Mouse (Mus musculus) megakaryocyte-erythroid progenitor cell, adult 5-6 weeks (primary cell): ENCODE measurements around the gene Pde4c. TPM values are rescaled to one million over a fixed set of nuclear protein-coding genes. Genes with fewer than 3 reads are reported as not detected.
A peak's percentile ranks its signal among the peaks of the same experiment; 100 is the strongest.

Source experiments
- ATAC-seq: replicated peaks from 2 replicates; pipeline ENCODE4 v1.8.0; 2016; ENCODE audit warnings: mild to moderate bottlenecking, inconsistent platforms; ENCODE audit not compliant: severe bottlenecking, poor library complexity, low FRiP score, low TSS enrichment
- total RNA-seq, 2 experiments: library from RNA; stranded (forward) in 1 of 2; stranded (reverse) in 1 of 2; fragments of 200-1000, 215-1000 nt in 1 of 2; fragments of >200 nt in 1 of 2; fragmentation: Nextera tagmentation in 1 of 2; gene quantifications; 2 replicates each; pipeline ENCODE4 v1.2.3; 2014 to 2017

Gene Pde4c
- total RNA-seq, 2 experiments from 2014 or later, result 0.28 TPM; not detected in 1

DNA sequence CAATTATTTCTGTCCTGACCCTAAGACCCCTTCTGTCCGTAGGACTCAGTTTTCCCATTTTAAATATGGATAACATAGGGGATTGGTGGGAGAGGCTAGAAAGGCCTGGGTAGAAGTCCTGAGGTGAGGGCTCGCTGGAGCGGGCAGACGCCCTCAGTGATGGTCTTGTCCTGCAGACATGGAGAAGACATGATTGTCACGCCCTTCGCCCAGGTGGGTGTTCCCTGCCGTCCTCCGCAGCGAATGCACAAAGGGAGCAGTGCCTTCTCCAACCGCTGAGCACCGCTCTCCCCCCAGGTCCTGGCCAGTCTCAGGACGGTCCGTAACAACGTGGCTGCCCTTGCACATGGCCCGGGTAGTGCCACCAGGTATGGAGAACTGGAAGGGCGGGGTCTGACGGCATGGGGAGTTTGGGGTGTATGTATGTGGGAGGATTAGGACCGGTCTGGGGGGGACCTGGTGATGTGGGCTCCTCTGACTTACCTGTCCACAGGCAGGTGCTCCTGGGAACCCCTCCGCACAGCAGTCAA lies 22.2 kb downstream of the Pde4c start:
- no peak for ATAC-seq

DNA sequence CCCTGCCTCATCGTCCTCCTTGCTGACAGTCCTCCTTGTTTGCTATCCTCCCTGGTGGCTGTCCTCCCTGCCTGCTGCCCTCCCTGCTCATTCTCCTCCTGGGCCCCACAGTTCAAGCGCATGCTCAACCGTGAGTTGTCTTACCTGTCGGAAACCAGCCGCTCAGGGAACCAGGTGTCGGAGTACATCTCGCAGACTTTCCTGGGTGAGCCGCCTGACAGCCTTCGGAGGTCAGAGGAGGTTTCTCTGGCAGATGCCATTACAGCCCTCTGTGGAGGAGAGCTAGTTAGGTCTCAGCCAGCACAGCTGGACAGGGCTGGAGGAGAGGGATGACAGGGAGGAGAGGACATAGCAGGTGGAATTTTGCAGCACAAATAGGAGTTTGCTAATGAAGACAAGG lies 23.2 kb downstream of the Pde4c start:
- ATAC-seq, result no peak

DNA sequence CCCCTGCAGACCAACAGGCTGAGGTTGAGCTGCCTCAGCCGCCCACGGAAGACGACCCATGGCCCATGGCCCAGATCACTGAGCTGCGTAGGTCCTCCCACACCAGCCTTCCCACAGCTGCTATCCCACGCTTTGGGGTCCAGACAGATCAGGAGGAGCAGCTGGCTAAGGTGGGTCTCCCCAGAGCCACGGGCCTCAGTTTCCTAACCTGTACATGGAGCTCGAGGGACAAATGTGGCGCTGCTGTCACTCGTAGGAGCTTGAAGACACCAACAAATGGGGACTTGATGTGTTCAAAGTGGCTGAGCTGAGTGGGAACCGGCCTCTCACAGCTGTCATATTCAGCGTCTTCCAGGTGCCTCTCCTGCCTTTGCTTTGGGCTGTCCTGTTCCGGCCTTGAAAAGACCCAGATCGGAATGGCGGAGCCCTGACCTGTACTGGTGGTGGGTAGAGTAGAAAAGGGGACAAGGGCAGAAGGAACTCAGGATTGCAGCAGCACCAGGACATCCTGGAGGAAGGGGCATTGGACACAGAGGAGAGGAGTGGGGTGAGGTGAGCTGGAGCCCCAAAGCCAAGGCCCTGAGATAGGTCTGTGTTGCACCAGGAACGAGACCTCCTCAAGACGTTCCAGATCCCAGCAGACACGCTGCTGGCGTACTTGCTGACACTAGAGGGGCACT lies 23.8 kb downstream of the Pde4c start:
- no peak for ATAC-seq

DNA sequence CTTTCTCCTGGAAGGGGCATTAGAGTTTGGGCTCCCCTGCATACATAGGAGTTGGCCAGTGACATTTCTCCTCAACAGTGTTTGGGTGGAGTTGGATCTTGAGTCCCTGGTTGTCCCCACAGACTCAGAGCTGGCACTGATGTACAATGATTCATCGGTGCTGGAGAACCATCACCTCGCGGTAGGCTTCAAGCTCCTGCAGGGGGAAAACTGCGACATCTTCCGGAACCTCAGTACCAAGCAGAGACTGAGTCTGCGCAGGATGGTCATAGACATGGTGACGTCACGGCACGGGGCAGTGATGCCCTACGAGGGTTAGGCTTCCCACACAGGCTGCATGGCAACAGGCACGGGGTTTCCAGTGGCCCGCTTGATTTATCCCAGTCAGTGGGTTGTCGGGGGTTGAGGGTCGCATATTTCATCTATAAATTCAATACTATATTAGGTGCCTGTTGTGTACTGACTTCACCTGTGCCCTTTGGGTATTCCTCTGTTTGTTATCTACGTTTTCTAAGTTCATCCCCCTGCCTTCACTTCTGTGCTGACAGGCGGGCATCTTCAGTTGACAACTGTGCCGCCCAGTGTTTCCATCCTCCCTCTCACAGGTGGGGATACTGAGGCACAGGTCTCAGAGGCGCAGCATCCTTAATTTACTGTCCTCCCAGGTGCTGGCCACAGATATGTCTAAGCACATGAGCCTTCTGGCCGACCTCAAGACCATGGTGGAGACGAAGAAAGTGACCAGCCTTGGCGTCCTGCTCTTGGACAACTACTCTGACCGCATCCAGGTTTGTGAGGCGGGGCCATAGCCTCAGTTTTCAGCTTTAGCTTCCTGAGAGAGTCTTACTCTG lies 25.0 kb downstream of the Pde4c start:
- no peak for ATAC-seq

DNA sequence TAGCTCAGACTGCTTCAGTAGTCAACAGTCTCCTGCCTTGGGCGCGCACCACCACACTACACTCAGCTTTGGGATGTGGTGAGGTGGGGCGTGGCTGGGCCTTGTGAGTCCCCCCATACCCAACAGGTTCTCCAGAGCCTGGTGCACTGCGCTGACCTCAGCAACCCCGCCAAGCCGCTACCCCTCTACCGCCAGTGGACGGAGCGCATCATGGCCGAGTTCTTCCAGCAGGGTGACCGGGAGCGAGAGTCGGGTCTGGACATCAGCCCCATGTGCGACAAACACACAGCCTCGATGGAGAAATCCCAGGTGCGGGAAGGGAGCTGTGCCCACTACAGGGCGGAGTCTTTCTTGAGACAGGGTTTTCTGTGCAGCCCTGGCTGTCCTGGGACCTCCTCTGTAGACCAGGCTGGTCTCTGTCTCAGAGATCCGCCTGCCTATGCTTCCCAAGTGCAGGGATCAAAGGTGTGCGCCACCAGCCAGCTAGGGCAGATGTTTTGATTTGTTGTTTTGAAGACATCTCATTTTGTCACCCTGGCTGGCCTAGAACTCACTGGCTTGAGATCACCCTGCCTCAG lies 25.7 kb downstream of the Pde4c start:
- ATAC-seq, result no peak

DNA sequence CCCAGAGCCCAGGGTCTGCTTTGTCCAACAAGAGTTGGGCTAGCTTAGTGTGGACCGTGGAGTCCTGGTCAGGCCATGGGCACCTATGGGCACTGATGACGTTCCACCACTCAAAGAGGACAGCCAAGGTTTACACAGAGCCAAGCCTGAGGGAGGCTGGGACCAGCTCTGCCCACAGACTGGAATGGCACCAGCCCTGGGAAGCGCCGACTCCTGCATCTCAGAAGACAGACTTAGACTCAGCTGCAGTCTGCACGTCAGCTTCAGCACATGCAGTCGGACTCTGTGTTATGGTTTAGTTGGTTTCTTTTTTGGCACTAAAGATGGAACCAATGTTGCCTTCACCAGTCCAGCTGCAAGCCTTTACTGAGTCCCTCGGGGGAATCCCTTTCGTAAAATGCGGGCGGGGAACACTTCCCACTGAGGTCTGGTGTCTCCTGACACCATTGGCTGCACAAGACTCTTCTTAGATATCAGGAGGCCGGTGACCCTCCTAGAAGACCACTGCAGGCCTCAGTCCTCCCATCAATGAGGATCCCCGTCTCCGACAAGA lies 26.7 kb downstream of the Pde4c start:
- ATAC-seq, result no peak

DNA sequence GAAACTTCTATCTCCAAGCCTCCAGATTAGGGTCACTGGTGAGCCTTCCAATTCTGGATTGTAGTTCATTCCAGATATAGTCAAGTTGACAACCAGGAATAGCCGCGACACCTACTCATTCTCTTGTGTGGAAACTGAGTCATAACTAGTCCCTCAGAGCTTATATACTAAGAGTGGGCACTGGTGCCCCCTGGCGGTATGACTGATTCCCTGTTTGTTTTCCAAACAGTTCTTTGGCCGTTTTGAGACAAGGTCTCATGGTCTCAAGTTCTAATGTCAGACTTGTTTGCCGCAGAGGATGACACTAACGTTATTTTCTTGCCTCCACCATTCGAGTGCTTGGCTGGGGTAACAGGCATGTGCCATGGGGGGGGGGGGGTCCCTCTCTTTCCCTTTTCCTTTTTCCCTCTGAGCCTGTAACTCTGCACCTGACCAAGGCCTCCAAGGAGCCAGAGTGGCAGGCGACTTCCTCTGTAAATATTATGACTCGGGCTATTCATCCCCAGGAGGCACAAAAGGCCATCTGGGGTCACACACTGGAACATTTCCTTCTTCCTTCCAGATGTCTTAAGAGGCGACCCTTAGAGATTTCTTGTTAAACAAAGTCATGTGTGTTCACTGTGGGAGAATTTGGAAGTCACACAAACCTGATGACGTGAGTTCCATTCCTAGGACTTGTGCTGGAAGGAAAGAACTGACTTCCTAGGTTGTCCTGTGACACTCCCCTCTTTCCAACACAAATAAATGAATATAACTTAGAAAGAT lies 28.7 kb downstream of the Pde4c start:
- ATAC-seq, result no peak

DNA sequence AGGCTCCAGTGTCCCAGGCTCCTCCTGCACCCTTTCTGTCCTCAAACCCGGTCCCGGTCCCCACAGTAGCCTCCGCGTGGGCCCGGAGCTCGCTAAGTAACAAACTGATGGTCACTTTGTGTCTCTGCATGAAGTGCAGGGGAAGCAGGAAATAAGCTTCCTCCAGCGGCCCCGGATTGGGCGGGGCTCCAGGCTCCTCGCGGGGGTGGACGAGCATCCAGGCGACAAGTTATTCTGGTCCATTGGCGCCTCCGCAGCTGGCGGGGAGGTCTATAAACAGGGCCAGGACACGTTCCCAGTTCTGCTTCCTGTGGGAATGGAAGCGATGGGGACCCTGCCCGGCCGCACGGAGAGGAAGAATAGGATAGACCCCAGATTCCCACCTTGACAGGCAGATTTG lies 29.6 kb downstream of the Pde4c start:
- no peak for ATAC-seq

DNA sequence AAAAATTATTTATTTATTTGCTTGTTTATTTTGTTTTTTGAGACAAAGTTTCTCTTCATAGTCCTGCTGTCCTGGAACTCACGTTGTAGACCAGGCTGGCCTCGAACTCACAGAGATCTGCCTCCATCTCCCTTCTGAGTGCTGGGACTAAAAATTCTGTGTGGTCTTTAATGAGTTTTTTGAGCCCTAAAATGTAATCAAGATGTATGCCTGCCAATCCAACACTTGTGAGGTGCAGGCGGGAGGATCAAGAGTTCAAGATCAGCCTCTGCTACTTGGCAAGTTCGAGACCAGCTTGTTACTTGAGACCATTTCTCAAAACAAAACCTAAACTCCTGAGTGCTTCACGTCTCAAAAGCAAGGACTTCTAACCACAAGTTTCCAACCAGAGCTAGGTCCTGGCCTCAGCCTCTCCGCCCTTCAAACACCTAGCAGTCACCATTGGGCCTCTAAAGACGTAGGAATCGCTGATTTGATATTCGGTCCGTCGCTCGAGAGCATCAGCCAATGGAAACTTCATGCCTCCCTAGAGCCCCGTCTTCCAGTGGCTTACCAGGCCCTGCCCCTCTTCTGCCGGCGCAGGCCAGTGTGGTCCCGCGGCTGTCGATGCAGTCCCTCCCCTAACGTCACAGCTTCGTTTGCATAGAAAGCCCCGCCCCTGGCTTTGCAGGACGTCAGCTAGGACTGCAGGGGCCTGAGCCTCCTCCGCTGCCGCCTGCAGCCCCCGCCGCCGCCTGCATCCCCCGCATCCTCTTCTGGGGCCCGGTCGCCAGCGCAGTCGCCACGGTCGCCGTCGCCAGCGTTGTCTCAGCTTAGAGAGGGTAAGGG lies 30.7 kb downstream of the Pde4c start, which contains the start of gene Rab3a:
TSS of gene Rab3a (plus strand) at position 637 of the 828 bp plus-strand sequence.
- peak; percentile 95 for ATAC-seq

DNA sequence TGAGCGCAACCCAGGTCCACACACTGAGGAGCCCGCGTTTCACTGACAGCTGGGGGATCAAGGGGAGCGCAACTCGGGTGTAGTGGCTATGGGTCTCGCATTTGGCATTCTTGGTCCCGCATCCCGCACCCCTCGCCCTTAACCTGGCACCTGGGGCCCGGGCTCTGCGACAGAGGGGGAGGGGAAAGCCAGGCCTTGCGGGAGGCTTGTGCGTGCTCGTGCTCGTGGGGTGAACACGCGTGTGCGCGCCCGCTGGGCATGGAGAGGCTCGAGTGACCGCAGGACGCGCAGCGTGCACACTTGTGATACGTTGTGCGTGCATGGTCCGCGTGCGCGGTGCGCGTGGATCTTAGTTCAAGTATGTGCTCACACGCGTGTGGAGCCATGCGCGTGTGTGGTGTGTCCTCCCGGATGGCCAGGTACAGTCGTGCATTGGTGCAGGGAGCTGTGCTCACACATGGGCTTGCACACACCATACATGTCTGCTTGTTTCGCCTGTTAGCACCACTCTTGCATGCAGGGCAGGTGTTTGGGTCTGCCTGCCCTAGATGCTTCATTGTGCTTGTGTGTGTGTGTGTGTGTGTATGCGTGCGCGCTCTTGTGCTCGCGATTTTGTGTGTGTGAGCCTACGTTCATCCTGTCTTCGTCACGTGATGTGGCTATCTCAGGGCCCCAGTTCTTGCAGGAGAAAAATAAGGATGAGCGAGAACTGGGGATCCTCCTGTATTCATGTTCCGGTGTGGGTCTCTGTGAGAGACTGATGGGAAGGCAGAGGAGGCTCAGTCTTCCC lies 31.5 kb downstream of the Pde4c start:
- ATAC-seq, result 0 out of 2 replicates have a peak, but pooled peaks have one; percentile 2

DNA sequence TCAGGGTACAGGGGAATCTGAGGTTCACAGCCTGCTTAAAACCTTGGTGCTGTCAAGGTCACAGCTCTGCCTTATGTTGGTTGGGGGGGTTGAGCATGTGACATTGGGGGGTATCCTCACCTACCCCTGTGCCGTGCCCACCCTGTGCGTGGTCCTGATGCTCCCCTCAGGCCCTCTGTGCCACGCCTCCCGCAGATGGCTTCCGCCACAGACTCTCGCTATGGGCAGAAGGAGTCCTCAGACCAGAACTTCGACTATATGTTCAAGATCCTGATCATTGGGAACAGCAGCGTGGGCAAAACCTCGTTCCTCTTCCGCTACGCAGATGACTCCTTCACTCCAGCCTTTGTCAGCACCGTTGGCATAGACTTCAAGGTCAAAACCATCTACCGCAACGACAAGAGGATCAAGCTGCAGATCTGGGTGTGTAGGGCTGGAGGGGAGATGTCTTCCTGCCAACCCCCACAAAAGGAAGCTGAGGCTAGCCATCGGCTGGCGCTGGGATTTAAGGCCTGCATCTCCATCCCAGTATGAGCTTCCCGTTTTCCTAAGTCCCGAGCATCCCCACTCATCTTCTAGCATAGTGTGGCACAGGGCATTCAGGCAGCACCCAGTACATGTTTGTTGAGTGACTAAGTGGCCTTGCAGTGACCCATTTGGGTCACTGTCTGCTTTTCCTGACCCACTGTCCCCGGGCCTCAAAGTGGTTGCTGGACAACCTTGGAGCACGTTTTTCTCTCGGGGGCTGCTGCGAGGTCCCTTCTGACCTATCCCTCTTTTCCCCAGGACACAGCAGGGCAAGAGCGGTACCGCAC lies 32.3 kb downstream of the Pde4c start:
- ATAC-seq, result no peak

DNA sequence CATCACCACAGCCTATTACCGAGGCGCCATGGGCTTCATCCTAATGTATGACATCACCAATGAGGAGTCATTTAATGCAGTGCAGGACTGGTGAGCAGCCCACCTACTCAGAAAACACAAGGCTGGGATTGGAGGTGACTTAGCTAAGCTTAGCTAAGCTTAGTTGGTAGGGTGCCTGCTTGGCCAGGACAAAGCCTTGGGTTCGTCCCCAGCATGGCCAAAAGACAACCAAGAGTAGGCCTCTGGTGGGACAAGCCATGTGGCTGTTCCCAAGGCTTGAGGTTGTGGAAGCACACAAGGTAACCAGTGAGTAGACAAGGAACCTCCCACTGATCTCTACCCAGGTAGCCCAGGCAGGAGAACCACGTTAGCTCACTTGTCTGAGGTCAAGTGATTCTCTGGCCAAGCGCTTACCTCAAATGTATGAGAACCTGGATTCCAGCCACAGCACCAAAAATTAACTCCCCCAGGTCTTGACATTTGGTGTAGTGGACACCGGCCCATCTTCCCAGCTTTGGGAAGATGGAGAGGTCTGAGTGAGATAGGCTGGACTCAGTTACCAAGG lies 33.0 kb downstream of the Pde4c start:
- no peak for ATAC-seq

DNA sequence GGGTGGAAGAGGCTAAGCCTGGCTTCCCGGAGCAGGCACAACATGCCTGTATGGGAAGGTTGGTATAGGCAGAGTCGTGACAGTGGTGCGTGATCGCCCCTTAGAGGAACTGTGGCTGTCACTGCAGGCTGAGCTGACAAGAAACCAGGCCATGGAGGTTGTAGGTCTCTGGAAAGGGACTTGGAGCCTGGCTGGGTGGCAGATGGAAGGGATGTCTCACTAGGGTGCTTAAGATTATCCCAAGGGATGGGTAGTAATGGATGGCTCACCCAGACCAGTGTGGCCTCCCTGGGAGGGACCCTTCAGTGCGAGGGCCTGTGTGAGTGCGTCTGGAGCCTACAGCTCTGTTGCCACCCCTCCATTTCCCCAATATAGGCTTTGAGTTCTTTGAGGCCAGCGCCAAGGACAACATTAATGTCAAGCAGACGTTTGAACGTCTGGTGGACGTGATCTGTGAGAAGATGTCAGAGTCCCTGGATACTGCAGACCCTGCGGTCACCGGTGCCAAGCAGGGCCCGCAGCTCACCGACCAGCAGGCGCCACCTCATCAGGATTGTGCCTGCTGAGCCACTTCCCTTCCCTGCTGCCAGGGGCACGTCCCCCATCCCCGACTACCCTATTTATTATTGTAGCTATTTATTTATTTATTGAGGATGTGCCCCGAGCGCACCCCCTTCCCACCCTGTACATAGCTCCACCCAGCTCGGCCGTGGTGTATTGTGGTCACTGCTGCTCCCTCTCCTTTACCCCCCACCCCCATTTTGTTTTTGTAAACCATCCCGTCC lies 34.2 kb downstream of the Pde4c start:
- no peak for ATAC-seq

DNA sequence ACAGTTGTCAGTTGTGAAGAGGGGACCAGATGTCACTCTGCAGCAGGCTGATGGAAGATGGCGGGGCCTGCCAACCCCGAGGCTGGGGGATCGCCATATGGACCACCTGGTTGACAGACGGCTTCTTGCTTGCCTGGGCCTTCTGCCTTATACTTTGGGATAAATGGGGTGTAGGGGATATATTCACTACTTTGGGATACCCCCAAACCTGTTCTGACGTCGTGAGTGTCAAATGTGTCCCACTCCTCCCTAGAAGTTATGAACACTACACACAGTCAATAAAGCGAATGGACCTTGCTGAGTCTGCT lies 34.7 kb downstream of the Pde4c start:
- ATAC-seq, result no peak

DNA sequence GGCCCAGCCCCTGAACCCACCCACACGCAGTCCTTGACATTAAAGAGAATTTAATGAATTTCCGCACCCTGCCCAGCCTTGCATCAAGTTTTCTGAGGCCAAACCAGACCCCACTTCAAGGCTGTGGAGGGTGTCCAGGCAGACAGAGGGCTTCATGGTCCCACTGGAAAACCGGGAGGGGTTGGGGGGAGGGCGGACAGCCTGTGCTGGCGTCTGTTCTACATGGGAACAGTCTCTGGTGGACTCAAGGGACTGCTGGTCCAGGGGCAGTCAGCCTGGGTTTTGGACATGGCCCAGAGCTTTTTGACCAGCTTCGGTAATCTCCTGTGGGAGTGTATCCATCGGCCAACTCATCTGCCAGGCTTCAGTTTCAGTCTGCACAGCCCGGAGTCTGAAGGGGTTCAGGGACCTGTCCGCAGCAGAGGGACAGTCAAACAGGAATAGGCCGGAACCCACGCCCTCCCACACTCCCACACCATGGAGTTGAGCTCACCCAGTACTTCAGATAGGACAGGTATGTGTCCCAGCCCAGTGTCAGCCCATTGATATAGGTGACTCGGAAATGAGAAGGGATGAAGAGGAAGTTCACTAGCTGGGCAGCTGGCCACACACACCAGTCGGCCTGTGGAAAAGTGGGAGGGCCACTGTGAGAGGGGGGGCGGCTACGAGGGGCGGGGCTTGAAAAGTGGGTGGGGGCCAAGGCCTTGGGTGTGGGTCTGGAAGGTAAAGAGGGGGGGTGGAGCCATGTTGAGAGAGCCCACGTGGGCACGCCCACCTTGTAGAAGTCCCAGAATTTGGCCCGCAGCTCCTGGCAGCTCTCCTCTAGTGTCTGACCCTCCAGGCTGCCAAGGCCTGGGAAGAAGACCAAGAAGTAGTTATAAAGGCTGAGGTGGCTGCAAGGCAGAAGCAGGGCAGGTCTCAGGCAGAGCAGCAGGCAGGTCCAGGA lies 35.4 kb downstream of the Pde4c start:
- ATAC-seq, result no peak
